Mouse (Mus musculus): ENCODE results near the gene Chst8.

Gene Chst8

GRCm38 (mm10) chr7:34749753-34750152, 62.8 kb downstream of the Chst8 start:
- no peak for DNase-seq

- no peak for DNase-seq
Measured at GRCm38 (mm10) chr7:34748501-34748900, 64.0 kb downstream of the Chst8 start.

DNA sequence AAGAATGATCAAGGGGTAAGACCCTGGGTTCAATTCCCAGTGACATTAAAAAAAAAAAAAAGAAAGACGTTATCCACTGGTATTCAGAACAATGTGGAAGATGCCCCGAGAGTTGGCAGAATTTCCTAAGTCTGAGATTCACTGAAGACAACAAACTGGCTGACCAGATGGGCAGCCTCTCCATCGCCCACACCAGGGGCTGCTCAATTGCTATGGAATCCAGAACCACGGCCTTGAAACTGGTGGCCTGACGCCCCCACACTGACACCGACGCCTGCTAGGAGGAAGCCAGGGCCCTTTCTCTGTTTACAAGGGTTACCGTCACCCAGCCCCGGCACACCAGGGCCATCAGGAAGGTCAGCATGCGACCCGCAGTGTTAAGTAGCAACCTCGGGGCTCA, 64.8 kb downstream of the Chst8 start:
- DNase-seq: no peak

- no peak for DNase-seq
Measured at GRCm38 (mm10) chr7:34746586-34746985, 65.9 kb downstream of the Chst8 start.

DNA sequence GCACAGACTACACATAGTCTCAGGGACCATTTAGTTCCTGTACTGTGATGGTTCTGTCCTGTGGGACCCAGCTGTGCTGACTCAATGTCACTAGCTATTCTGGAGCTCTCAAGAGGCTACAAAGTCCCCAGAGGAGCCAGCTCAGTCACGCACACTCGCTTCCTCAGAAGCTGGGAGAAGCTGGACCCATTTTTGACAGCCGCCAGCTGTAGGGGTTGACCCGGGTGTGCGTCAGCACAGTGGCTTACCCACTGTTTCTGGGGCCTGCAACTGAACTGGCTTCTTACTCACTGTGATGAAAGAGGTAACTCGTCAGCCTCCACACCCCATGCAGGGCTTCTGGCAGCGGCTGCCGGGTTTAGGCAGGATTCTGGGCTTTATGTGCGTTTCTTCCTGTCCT, 66.3 kb downstream of the Chst8 start:
- no peak for DNase-seq

- no peak for DNase-seq
Measured at GRCm38 (mm10) chr7:34745426-34745825, 67.1 kb downstream of the Chst8 start.

DNA sequence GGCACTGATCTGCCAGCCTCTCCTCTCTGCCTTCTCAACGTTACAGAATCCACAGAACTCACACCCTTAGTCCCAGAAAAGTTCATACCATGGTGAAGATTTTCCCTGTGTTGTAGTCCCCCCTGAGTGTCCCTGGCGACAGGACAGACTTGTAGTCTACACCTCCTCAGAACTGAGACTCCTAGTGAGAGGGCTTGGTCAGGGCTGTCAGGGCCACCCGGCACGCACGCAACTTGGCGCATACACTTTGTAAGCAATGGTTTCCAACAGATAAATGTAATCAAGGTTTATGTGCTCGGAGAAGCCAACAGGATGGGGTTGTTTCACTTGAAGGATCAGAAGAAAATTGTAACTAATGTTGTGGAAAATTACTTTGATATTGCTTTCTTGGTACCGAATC, 67.5 kb downstream of the Chst8 start:
- no peak for DNase-seq

GRCm38 (mm10) chr7:34743411-34744085, 69.0 kb downstream of the Chst8 start:
- no peak for DNase-seq

DNA sequence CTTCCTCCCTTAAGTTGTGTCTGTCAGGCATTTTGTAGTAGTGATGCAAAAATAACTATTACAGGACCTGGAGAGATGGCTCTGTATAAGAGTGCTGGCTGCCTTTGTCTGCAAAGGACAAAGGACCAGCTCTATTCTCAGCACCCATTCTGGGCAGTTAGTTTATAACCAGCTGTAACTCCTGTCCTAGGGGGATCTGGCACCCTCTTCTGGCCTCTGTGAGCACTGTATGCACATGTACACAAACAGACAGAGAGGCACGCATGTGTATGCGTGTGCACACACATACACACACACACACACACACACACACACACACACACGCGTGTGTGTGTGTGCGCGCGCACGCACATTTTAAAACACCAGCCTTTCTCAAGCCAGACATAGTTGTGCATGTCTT, 73.1 kb downstream of the Chst8 start:
- DNase-seq: no peak

GRCm38 (mm10) chr7:34737206-34737605, 75.3 kb downstream of the Chst8 start:
- no peak for DNase-seq

GRCm38 (mm10) chr7:34734348-34734747, 78.2 kb downstream of the Chst8 start:
- DNase-seq: peak; percentile 35

GRCm38 (mm10) chr7:34728931-34729330, 83.6 kb downstream of the Chst8 start:
- DNase-seq: no peak

- no peak for DNase-seq
Measured at GRCm38 (mm10) chr7:34725206-34725605, 87.3 kb downstream of the Chst8 start.

DNA sequence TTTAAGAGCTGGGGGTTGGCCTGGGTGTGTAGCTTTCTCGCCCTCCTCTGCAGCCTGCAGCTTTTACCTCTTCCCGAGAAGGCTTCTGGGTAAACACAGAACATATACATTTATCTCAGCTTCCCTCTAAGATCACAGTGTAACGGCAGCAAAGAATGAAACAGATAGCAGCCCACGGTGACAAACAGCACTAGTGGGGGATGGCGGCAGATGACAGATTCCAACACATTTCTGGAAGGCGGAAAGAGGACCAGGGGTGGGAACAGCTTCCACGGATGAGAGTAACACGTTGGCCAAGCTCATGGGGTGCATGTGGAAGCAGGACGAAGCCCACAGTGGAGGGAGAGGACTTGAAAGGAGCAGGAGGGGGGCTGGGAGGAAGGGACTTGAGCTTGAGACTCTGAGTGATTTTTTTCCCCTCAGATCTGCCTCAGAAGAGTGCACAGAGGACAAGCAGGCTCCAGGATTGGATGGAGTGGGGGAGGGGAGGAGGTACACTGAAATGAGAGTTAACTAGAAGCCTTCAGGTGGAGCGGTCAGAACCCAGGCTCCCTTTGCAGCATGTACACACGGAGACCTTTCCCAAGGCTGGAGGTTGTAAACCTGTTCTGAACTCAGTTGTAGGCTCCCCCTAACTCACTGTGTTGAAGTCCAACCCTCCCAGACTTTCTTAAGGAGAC, 89.8 kb downstream of the Chst8 start:
- DNase-seq: no peak

GRCm38 (mm10) chr7:34722151-34722550, 90.4 kb downstream of the Chst8 start:
- no peak for DNase-seq

DNA sequence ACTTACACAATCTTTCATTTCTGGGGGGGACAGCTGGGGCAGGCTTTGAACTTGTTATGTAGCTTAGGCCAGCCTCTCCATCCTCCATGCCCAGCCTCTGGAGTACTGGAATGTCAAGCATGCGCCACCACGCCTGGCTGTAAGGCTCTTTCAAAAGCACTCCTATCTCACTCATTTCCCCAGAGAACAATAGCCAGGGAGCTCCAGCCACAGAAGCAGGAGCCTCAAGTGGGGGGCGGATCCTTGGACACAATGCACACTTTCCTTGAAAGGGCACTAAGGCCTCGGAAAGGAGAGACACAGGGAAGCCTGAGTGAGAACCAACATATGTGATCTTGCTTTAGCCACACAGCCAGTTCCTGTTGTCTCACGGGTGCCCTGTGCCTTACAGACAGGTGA, 90.9 kb downstream of the Chst8 start:
- DNase-seq: no peak

GRCm38 (mm10) chr7:34720882-34721649, 91.4 kb downstream of the Chst8 start:
- peak; percentile 9 for DNase-seq

GRCm38 (mm10) chr7:34719599-34719998, 92.9 kb downstream of the Chst8 start:
- DNase-seq: peak; percentile 7

DNA sequence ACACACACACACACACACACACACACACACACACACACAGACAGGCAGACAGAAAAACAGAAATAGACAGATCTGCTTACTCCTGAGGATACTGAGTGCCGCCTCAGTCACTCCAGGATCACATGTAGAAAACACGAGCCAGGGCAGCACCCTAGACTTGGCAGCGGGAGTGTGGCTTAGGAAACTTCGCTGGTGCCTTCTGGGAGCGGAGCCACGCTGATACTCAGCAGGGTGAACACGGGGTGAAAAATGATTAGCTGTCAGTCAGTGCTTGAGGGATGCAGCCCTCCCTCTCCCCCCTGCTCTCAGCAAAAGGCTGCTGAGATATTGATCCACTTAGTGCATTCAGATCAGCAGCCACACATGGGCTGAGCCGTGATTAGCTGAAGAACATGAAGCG, 93.9 kb downstream of the Chst8 start:
- no peak for DNase-seq

- no peak for DNase-seq
Measured at GRCm38 (mm10) chr7:34717161-34717810, 95.2 kb downstream of the Chst8 start.

DNA sequence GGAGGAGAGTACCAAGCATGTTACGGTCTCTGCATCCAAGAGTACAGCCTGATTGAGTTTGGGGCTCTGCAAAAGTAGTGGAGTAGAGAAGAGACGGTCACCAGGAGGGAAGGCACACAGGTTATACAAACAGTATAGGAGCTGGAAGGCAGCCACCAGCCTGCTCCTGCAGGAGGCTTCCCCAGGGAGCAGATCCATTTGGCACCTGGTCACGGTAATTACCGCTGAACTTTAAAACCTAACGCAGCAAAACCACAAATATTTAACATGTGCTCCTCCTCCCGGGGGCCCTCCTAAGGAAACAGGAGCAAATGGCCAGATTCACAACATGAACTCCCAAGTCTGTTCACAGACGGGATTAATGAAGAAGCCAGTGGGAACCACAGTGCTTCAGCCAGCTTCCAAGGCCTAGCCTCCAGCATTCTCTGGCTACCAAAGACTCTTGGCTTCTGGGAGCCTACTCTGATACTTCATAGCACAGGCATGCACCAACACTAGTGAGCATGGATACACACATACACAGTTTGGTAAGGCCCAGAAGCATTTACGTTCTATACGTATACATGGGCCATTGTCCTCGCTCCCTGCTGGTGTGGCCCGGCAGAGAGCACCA, 97.6 kb downstream of the Chst8 start:
- no peak for DNase-seq

GRCm38 (mm10) chr7:34709111-34709510, 103.4 kb downstream of the Chst8 start:
- peak; percentile 8 for DNase-seq

DNA sequence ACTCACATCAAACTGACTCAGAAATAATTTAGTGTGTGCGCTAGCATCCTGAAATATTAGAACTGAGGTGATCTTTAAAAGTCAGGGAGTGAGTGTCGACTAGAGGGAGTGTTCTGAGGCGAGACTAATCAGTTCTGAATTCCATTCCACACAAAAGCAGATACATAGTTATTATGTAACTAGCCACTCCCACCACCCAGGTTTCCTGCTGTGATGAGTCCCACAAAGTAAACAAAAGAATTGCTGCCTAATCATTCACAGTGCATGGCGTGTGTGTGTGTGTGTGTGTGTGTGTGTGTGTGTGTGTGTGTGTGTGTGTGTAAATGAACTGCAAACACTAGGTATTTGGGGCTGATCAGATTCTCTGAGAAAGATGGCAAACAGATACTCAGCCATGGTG, 108.1 kb downstream of the Chst8 start:
- DNase-seq: no peak

Data from cerebellum, adult 11-12 months (tissue).